Mouse (Mus musculus) layer of hippocampus, postnatal 36 days (tissue): ENCODE data around the gene Eepd1. TPM values are rescaled to one million over a fixed set of nuclear protein-coding genes. Genes with fewer than 3 reads are reported as not detected.

Experiments used
- DNase-seq, 2 experiments: peaks; one replicate each; pipeline ENCODE4 v3.0.0; 2022
- total RNA-seq, 2 experiments: library from RNA; stranded (reverse); gene quantifications; 2 replicates each; pipeline ENCODE4 v1.2.3; 2021

Eepd1 gene
- total RNA-seq, 2 experiments from 2014 or later, result 14.5 to 18.0 TPM

GRCm38 (mm10) chr9:25583621-25584020 lies 102.3 kb downstream of the Eepd1 start:
- DNase-seq, result no peak

- no peak for DNase-seq
Observed at GRCm38 (mm10) chr9:25585614-25586013, 104.3 kb downstream of the Eepd1 start.

GRCm38 (mm10) chr9:25588581-25588980 lies 107.2 kb downstream of the Eepd1 start:
- DNase-seq, result no peak

- no peak for DNase-seq
Observed at GRCm38 (mm10) chr9:25590740-25591139, 109.4 kb downstream of the Eepd1 start.

GRCm38 (mm10) chr9:25591390-25592354 lies 110.3 kb downstream of the Eepd1 start:
- peak in 1 of 2 experiments; percentile 20 for DNase-seq

- no peak for DNase-seq
Observed at GRCm38 (mm10) chr9:25592355-25592955, 111.1 kb downstream of the Eepd1 start.

- DNase-seq, result no peak
Observed at GRCm38 (mm10) chr9:25624744-25625143, 143.4 kb downstream of the Eepd1 start.

GRCm38 (mm10) chr9:25629531-25630099 lies 148.3 kb downstream of the Eepd1 start:
- DNase-seq, result no peak

Other genes with a start within 250 kb of the Eepd1 start
- 100 to 1,000 TPM; 278 to 293 TPM for gene Sept7, start 229.1 kb upstream of the Eepd1 start, total RNA-seq